Mouse (Mus musculus) macrophage (primary cell): ENCODE data around the gene Gpr12. TPM values are rescaled to one million over a fixed set of nuclear protein-coding genes. Genes with fewer than 3 reads are reported as not detected.
"Not testable (repeated sequence)": the region's sequence is repeated elsewhere in the genome, so short reads cannot be mapped to it uniquely, and the experiment has no call there.

Experiments used
- H3K27ac ChIP-seq: fragments of 350-480 bp; formaldehyde crosslinking; 2 replicates; pipeline ENCODE4 v1.9.0; 2021
- H3K36me3 ChIP-seq: fragments of 350-480 bp; formaldehyde crosslinking; 2 replicates; pipeline ENCODE4 v1.9.0; 2021; ENCODE audit errors: inconsistent target
- H3K4me3 ChIP-seq: fragments of 350-480 bp; formaldehyde crosslinking; 2 replicates; pipeline ENCODE4 v1.9.0; 2021; ENCODE audit errors: inconsistent target
- H3K79me2 ChIP-seq: fragments of 350-480 bp; formaldehyde crosslinking; 2 replicates; pipeline ENCODE4 v1.9.0; 2021; ENCODE audit errors: inconsistent target
- WGBS: methylation state at CpG from one replicate; pipeline ENCODE4 v1.1.7; 2026; ENCODE audit warnings: inconsistent platforms; ENCODE audit not compliant: missing documents; 5-methylcytosine and 5-hydroxymethylcytosine counted together
- polyA plus RNA-seq: library from polyadenylated mRNA; stranded (reverse); fragments of 250-400 nt; gene quantifications from 3 replicates; pipeline ENCODE4 v1.2.4, GENCODE M21; 2018; ENCODE audit warnings: inconsistent platforms
- total RNA-seq, 78 experiments: library from RNA; depleted of rRNA; stranded (reverse); fragments of 250-400 nt; gene quantifications; 1 replicate in 9 of 78; 2 replicates in 24 of 78; 3 replicates in 43 of 78; 4 replicates in 2 of 78; pipeline ENCODE4 v1.2.4; 2018; ENCODE audit warnings: inconsistent platforms in 56 of 78

The Gpr12 gene
- total RNA-seq (2018; cell fraction: chromatin; rRNA removed) = not detected
- total RNA-seq (2018; cell fraction: cytosol; rRNA removed) = not detected
- not detected for total RNA-seq (2018; cell fraction: nucleus; rRNA removed)
- not detected in 3 replicates for polyA plus RNA-seq

GRCm38 (mm10) chr5:146584478-146585306 is at the start of gene Gpr12:
Gene Gpr12, minus strand, starts transcription at chr5:146585239.
- 4% methylated on average over 64 of the region's 64 CpGs for WGBS
- H3K36me3 ChIP-seq = no peaks in the 10 kb centered on the region
- H3K79me2 ChIP-seq = no peaks in the 10 kb centered on the region
- no peak within 1 kb of the TSS for H3K4me3 ChIP-seq
- no peak within 1 kb of the TSS for H3K27ac ChIP-seq

GRCm38 (mm10) chr5:146631602-146632001 is 46.6 kb upstream of the Gpr12 start:
- Histone ChIP-seq H3K79me2 (no peaks in the 10 kb centered on the region), H3K4me3 (no peak overlapping the region), H3K27ac (no peak overlapping the region), H3K36me3 (no peaks in the 10 kb centered on the region)
- 88% methylated on average over 1 of the region's 3 CpGs for WGBS

DNA sequence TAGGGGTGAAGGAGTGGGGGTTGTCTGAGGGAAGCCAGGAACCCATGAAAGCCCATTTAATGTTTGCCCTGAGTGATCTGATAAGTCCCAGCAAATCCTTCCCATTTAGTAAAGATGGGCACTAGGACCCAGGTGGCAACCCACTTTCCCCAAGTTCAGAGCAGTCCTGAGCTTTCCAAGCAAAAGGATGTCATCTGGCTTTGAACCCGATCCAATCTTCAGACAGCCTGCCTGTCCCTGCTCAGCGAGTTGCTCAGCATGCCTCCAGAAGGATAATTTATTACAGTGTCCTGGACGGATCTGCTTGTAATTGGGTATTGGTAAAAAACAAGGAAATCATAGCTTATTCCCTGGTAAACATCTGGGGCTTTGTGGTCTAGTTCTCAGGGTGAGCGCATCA is 45.9 kb upstream of the Gpr12 start:
- WGBS = 48% methylated on average over 4 of the region's 4 CpGs
- H3K36me3 ChIP-seq = no peaks in the 10 kb centered on the region

GRCm38 (mm10) chr5:146629636-146630035 is 44.6 kb upstream of the Gpr12 start:
- 81% methylated on average over 10 of the region's 10 CpGs for WGBS

More for the DNA sequence above, 45.9 kb upstream of the Gpr12 start:
- Histone ChIP-seq H3K79me2 (no peaks in the 10 kb centered on the region), H3K27ac (no peak overlapping the region), H3K4me3 (no peak overlapping the region)

GRCm38 (mm10) chr5:146628804-146629203 is 43.8 kb upstream of the Gpr12 start:
- Histone ChIP-seq H3K4me3 (no peak overlapping the region), H3K27ac (no peak overlapping the region), H3K36me3 (no peaks in the 10 kb centered on the region), H3K79me2 (no peaks in the 10 kb centered on the region)
- 77% methylated on average over 1 of the region's 1 CpGs for WGBS

More at GRCm38 (mm10) chr5:146629636-146630035, 44.6 kb upstream of the Gpr12 start:
- Histone ChIP-seq H3K36me3 (no peaks in the 10 kb centered on the region), H3K4me3 (no peak overlapping the region), H3K27ac (no peak overlapping the region), H3K79me2 (no peaks in the 10 kb centered on the region)

- Histone ChIP-seq H3K27ac (no peak overlapping the region), H3K79me2 (no peaks in the 10 kb centered on the region), H3K36me3 (no peaks in the 10 kb centered on the region), H3K4me3 (no peak overlapping the region)
- 67% methylated on average over 5 of the region's 5 CpGs for WGBS
Observed at GRCm38 (mm10) chr5:146627901-146628300, 42.9 kb upstream of the Gpr12 start.

DNA sequence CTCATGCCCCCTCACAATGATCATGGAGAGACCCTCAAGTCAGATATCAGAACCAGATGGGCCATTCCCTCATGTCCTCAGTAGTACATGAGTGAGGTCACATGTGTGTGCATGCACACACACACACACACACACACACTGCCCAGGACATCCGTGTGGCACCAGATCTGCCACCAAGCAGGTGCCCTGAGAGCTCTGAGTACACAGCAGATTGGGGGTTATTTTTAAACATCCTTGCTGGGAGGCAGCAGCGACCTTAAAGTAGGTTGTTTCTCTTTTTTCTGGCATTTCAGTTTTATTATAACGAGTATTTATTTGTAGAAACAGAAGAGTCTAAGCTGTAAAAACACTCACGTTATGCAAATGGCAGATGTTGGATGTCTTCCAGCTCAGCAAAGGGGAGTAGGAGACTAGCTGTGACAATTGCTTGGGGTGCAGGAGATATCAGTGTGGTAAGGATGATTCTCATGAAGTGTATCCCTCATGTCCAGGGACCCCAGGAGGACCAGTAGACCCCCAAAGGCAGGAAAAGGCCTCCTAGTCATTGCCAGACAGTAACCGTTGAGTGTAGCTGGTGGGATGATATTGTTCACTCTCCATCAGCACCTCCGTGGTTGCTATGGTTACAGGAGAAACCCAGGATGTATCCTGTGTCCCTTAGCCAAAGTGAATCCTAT is 40.7 kb upstream of the Gpr12 start:
- Histone ChIP-seq H3K79me2 (no peaks in the 10 kb centered on the region), H3K36me3 (no peaks in the 10 kb centered on the region), H3K4me3 (no peak overlapping the region), H3K27ac (no peak overlapping the region)
- WGBS = 72% methylated on average over 6 of the region's 6 CpGs

GRCm38 (mm10) chr5:146611830-146612229 is 26.8 kb upstream of the Gpr12 start:
- Histone ChIP-seq H3K79me2 (no peaks in the 10 kb centered on the region), H3K4me3 (no peak overlapping the region), H3K36me3 (no peaks in the 10 kb centered on the region), H3K27ac (no peak overlapping the region)
- WGBS = 70% methylated on average over 7 of the region's 7 CpGs

DNA sequence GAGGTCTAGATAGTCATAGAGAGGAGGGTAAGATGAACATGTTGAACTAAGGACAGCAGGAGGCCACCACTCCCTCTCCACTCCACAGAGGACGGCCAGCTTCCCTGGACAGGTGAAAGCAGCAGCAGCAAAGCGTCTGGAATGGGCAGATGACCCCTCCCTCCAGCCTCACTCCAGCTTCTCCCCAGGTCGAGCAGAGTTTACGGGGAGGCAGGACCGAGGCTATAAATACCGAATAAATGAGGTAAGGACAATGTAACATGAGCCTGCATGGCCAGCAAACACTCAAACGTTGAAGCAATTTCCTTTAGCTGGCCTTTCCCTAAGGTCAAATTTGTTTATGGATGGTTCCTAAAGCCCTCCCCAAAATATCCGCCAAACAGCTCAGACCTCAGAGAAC is 26.0 kb upstream of the Gpr12 start:
- H3K4me3 ChIP-seq = no peak overlapping the region
- 60% methylated on average over 8 of the region's 8 CpGs for WGBS
- H3K27ac ChIP-seq = no peak overlapping the region
- H3K36me3 ChIP-seq = no peaks in the 10 kb centered on the region
- no peaks in the 10 kb centered on the region for H3K79me2 ChIP-seq

GRCm38 (mm10) chr5:146609646-146610045 is 24.6 kb upstream of the Gpr12 start:
- Histone ChIP-seq H3K27ac (no peak overlapping the region), H3K36me3 (no peaks in the 10 kb centered on the region), H3K4me3 (no peak overlapping the region), H3K79me2 (no peaks in the 10 kb centered on the region)
- 81% methylated on average over 9 of the region's 10 CpGs for WGBS

DNA sequence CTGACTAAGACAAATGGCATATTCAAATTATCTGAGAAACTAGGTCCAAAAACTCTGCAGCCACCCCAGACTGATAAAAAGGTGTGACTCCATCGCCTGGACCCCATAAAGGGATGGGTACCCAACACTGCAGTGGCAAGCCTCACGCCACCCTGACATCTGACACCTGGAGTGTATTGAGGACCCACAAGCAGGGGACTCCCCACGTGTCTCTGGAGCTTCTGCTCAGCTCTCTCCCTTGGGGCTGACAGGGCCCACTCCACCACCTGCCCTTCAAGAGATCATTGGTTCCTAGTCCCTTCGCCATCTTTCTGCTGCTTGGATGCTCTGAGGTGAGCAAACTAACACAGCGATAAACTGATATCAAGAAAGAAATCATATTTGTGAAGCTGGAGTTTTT is 22.8 kb upstream of the Gpr12 start:
- WGBS = 77% methylated on average over 5 of the region's 5 CpGs
- no peak overlapping the region for H3K4me3 ChIP-seq
- no peaks in the 10 kb centered on the region for H3K36me3 ChIP-seq
- H3K27ac ChIP-seq = no peak overlapping the region
- no peaks in the 10 kb centered on the region for H3K79me2 ChIP-seq

DNA sequence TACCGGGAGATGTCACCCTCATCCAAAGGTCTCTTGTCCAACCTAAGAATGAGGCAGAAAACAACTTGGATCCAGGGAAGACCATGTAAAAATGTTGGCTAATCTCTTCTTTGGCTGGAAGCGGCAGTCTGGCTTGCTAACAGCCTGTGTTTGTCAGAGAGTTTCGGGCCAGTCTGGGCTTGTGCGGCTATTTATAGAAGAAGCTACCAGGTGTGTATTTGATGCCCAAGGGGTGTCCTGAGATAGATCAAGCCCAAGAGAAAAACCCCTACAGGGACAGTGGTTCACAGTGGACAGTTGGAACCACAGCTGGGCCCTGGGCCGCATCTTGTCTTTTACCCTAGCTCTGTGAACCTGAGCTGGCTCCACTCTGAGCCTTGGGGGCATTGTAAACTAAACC is 21.9 kb upstream of the Gpr12 start:
- Histone ChIP-seq H3K27ac (no peak overlapping the region), H3K4me3 (no peak overlapping the region), H3K79me2 (no peaks in the 10 kb centered on the region), H3K36me3 (no peaks in the 10 kb centered on the region)
- WGBS = 94% methylated on average over 5 of the region's 5 CpGs

DNA sequence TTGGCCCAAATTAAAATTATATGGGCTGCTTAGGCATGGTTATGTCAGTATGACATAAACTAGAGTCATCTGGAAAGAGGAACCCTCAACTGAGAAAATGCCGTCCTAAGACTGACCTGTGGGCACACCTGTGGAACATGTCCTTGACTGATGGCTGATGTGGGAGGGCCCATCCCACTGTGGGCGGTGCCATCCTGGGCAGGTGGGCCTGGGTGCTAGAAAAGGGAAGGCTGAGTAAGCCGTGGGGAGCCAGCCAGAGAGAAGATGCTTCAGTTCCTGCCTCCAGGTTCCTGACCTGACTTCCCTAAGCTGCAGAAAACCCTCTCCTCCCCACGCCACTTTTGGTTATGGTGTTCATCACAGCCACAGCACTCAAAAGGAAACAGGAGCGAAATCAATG is 21.2 kb upstream of the Gpr12 start:
- Histone ChIP-seq H3K79me2 (no peaks in the 10 kb centered on the region), H3K4me3 (no peak overlapping the region), H3K27ac (no peak overlapping the region), H3K36me3 (no peaks in the 10 kb centered on the region)
- 65% methylated on average over 5 of the region's 5 CpGs for WGBS

- 82% methylated on average over 5 of the region's 5 CpGs for WGBS
- no peak overlapping the region for H3K4me3 ChIP-seq
- no peak overlapping the region for H3K27ac ChIP-seq
- no peaks in the 10 kb centered on the region for H3K79me2 ChIP-seq
- no peaks in the 10 kb centered on the region for H3K36me3 ChIP-seq
Observed at GRCm38 (mm10) chr5:146599970-146600369, 14.9 kb upstream of the Gpr12 start.

DNA sequence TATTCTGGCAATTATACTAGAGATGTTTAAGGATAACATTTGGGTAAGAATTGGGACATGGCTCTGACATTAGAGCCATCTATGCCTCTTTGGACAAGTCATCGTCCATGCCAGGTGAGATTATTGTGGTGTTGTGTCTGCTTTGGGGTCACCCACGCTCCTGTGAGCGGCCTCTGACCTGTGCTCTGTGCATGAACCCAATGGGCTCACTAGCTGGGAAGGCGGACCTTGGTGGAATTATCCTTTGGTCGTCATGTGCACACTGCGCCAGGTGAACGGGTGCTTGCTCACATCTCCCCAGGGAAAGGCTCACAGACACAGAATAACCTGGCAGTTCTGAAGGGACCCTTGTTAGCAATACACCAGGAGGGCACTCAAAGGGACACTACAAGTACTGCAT is 14.2 kb upstream of the Gpr12 start:
- not testable (repeated sequence) for H3K27ac ChIP-seq, H3K4me3 ChIP-seq, H3K36me3 ChIP-seq, H3K79me2 ChIP-seq
- WGBS = 90% methylated on average over 5 of the region's 7 CpGs
